ENCODE assay signal across 37 mouse cellular contexts in the genomic region with DNA sequence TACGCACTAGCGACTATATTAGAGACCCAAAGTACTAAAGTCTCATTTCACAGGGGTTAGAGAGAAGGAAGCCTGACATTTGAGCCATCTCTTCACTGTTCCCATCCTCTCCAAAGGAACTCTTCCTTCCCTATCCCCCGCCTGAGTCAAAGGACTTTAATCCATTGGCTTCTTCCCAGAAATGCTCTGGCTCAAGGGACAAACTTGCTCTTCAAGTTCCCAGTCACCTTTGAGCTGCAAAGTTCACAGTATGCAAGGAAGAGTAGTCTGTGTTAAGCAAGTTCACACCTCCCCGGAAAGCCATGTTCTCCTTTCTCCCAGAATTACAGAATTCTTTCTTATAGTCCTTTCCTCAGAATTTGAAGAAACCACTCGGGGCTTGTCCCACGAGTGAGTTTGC. TPM values are rescaled to one million over a fixed set of nuclear protein-coding genes. Genes with fewer than 3 reads are reported as not detected.
DNase-seq lines count a peak whose midpoint lies in the region; ATAC-seq and TF ChIP-seq lines count a peak whose summit lies in the region.
"Had no signal": no experiment of that assay in that cellular context is flagged by ENCODE, and none has a peak within 500 bp of the region (broad histone marks: within the 10 kb centered on the region; RNA-seq: fewer than 3 reads in every experiment).

No protein-coding gene starts in this region.

- no peak overlapping the region for H3K4me2 ChIP-seq in kidney, embryonic 15.5 days
- H3K4me2 ChIP-seq: embryonic facial prominence, embryonic 13.5 days; heart, embryonic 12.5 days; hindbrain, embryonic 14.5 days; limb, embryonic 12.5 days; liver, embryonic 15.5 days; lung, embryonic 14.5 days; midbrain, embryonic 15.5 days had no signal

- no peak for TF ChIP-seq EP300 in heart, adult 2 months (IDR thresholded peaks at IDR 0.05; ENCODE audit: insufficient read depth, low read depth, low read length)

- DNase-seq in heart, adult 2 months: no peak
- no peak for DNase-seq in heart, postnatal 36 days
- DNase-seq in kidney, adult 9 months: peak; percentile 90
- DNase-seq in gonadal fat pad, adult 2 months (ENCODE audit: low read depth): peak; percentile 62
- DNase-seq in thymus, postnatal 36 days: no peak
- no peak for DNase-seq in limb, embryonic 10.5 days (ENCODE audit: low spot score)
- DNase-seq: adrenal gland, postnatal 25 days; cerebellum, adult 11-12 months; cerebellum, adult 9-11 months; lung, embryonic 14.5 days; lung, postnatal 14 days; right cerebral cortex, postnatal 25 days; thymus, postnatal 14 days had no signal

- no peaks in the 10 kb centered on the region for H3K9me3 ChIP-seq in kidney, embryonic 15.5 days (replicated peaks)
- H3K9me3 ChIP-seq in limb, embryonic 10.5 days (replicated peaks): no peaks in the 10 kb centered on the region
- H3K9me3 ChIP-seq: embryonic facial prominence, embryonic 13.5 days; heart, embryonic 12.5 days; limb, embryonic 12.5 days; liver, embryonic 15.5 days; midbrain, embryonic 10.5 days; midbrain, embryonic 15.5 days had no signal

- peaks cover 18% of the 10 kb centered on the region for H3K36me3 ChIP-seq in heart, adult 2 months (ENCODE audit: control insufficient read depth, insufficient read depth, low read length)
- H3K36me3 ChIP-seq in kidney, embryonic 15.5 days: no peaks in the 10 kb centered on the region
- H3K36me3 ChIP-seq in limb, embryonic 10.5 days: no peaks in the 10 kb centered on the region
- H3K36me3 ChIP-seq: limb, embryonic 12.5 days; liver, embryonic 15.5 days; midbrain, embryonic 10.5 days; midbrain, embryonic 15.5 days had no signal

- no peaks in the 10 kb centered on the region for H3K27me3 ChIP-seq in heart, adult 2 months (ENCODE audit: control insufficient read depth, insufficient read depth, low read length)
- H3K27me3 ChIP-seq in kidney, embryonic 15.5 days: no peaks in the 10 kb centered on the region
- no peaks in the 10 kb centered on the region for H3K27me3 ChIP-seq in limb, embryonic 10.5 days (ENCODE audit: low read depth, poor library complexity, severe bottlenecking)
- H3K27me3 ChIP-seq: embryonic facial prominence, embryonic 13.5 days; heart, embryonic 12.5 days; limb, embryonic 12.5 days; liver, embryonic 15.5 days; midbrain, embryonic 15.5 days; Patski had no signal

- no peaks in the 10 kb centered on the region; the same call in none of the 2 replicates for H3K79me2 ChIP-seq in heart, adult 2 months (replicated peaks; ENCODE audit: control insufficient read depth, insufficient read depth, low read length)

- TF ChIP-seq CTCF in heart, adult 2 months (IDR thresholded peaks at IDR 0.05): no peak

- no peak for TF ChIP-seq POLR2A in heart, adult 2 months (IDR thresholded peaks at IDR 0.05; ENCODE audit: insufficient read depth, low read depth, low read length)

- peak overlapping the region; percentile 13 for H3K27ac ChIP-seq in heart, adult 2 months
- H3K27ac ChIP-seq in kidney, embryonic 15.5 days: no peak overlapping the region
- no peak overlapping the region for H3K27ac ChIP-seq in limb, embryonic 10.5 days
- H3K27ac ChIP-seq: embryonic facial prominence, embryonic 13.5 days; hindbrain, embryonic 14.5 days; limb, embryonic 12.5 days; liver, embryonic 15.5 days; midbrain, embryonic 10.5 days; midbrain, embryonic 15.5 days had no signal

- no peak overlapping the region for H3K9ac ChIP-seq in heart, adult 2 months (ENCODE audit: low read depth, low read length)
- H3K9ac ChIP-seq in kidney, embryonic 15.5 days: no peak overlapping the region
- H3K9ac ChIP-seq: embryonic facial prominence, embryonic 13.5 days; heart, embryonic 12.5 days; hindbrain, embryonic 14.5 days; limb, embryonic 12.5 days; liver, embryonic 15.5 days; lung, embryonic 14.5 days; midbrain, embryonic 15.5 days had no signal

- peaks cover 6% of the 10 kb centered on the region for H3K4me1 ChIP-seq in heart, adult 2 months (ENCODE audit: control insufficient read depth, insufficient read depth, low read length)
- peaks cover 7% of the 10 kb centered on the region; the same call in 1 of the 2 replicates for H3K4me1 ChIP-seq in kidney, embryonic 15.5 days
- H3K4me1 ChIP-seq in limb, embryonic 10.5 days: peaks cover 4% of the 10 kb centered on the region; the same call in 1 of the 2 replicates
- H3K4me1 ChIP-seq: liver, embryonic 15.5 days; midbrain, embryonic 10.5 days; midbrain, embryonic 15.5 days had no signal

- 73% methylated on average over 6 of the region's 6 CpGs for WGBS in heart, adult 2 months
- 88% methylated on average over 6 of the region's 6 CpGs for WGBS in kidney, embryonic 15.5 days
- WGBS in limb, embryonic 10.5 days: 83% methylated on average over 6 of the region's 6 CpGs

- no peak for ATAC-seq in kidney, embryonic 15.5 days (replicated peaks; ENCODE audit: low FRiP score)
- ATAC-seq: forebrain, embryonic 16.5 days; midbrain, embryonic 15.5 days; Patski had no signal

- H3K4me3 ChIP-seq in heart, adult 2 months: no peak overlapping the region
- H3K4me3 ChIP-seq in kidney, embryonic 15.5 days (replicated peaks): no peak overlapping the region
- no peak overlapping the region for H3K4me3 ChIP-seq in limb, embryonic 10.5 days
- H3K4me3 ChIP-seq: embryonic facial prominence, embryonic 13.5 days; heart, embryonic 12.5 days; limb, embryonic 12.5 days; liver, embryonic 15.5 days; midbrain, embryonic 10.5 days; midbrain, embryonic 15.5 days had no signal

- intact Hi-C loops in heart, adult 2 months (cut with DNase I): no loop called here
- intact Hi-C loops in heart, postnatal 36 days (cut with DNase I): no loop called here

RNA-seq across cellular contexts. Expression of gene C9, which starts 38.4 kb away (rescaled TPM):
- not detected for total RNA-seq in heart, adult 2 months (2021)
- polyA plus RNA-seq in heart, adult 2 months (2012; rRNA removed): not detected in 2 replicates
- not detected for total RNA-seq in heart, postnatal 36 days (2021)
- 0.08 and 0.13 TPM in 2 replicates for polyA plus RNA-seq in kidney, embryonic 15.5 days (2015; fragmentation: Nextera tagmentation; extraction: Ambion mirVana)
- polyA plus RNA-seq in gonadal fat pad, adult 2 months (2012; rRNA removed): 0.14 TPM in 1 of 2 replicates, not detected in the other
- polyA plus RNA-seq in limb, embryonic 10.5 days (2016; fragmentation: Nextera tagmentation; extraction: Ambion mirVana): not detected in 2 replicates
- total RNA-seq: adrenal gland, postnatal 25 days; common myeloid progenitor, adult 5-6 weeks; gastrocnemius, adult 8-10 months; granulocyte monocyte progenitor cell, adult 5-6 weeks; hematopoietic stem cell, adult 5-6 weeks; layer of hippocampus, adult 18-20 months; layer of hippocampus, postnatal 10 days; left cerebral cortex, adult 18-20 months; left cerebral cortex, postnatal 14 days; megakaryocyte progenitor cell, adult 5-6 weeks; MEL; neutrophil, adult 5-6 weeks had no signal
- polyA plus RNA-seq: embryonic facial prominence, embryonic 13.5 days; forebrain, embryonic 11.5 days; forebrain, embryonic 16.5 days; heart, embryonic 12.5 days; heart, postnatal 0 days; hindbrain, embryonic 14.5 days; limb, embryonic 12.5 days; lung, embryonic 14.5 days; midbrain, embryonic 10.5 days; midbrain, embryonic 15.5 days; neural tube, embryonic 11.5 days; Patski had no signal

Comparison
In these comparisons a context has a peak if more than half of its experiments do, and no peak if none do; other contexts are left out.
1. DNase-seq: peak in kidney, adult 9 months (single experiment) and gonadal fat pad, adult 2 months (single experiment); none in heart, adult 2 months (0 of 2), heart, postnatal 36 days (0 of 2), thymus, postnatal 36 days (0 of 2) and limb, embryonic 10.5 days (single experiment).